Mouse (Mus musculus) CD4-positive, CD25-positive, alpha-beta regulatory T cell, adult 9 weeks (primary cell): ENCODE results near the gene 1110008L16Rik. TPM values are rescaled to one million over a fixed set of nuclear protein-coding genes. Genes with fewer than 3 reads are reported as not detected.

Experiments
- polyA plus RNA-seq: library from polyadenylated mRNA; unstranded; fragments of 100-300 nt; shearing (Covaris generic); gene quantifications from one replicate; pipeline ENCODE4 v1.2.1, GENCODE M21; 2017

The 1110008L16Rik gene
- 10.1 TPM for polyA plus RNA-seq

DNA sequence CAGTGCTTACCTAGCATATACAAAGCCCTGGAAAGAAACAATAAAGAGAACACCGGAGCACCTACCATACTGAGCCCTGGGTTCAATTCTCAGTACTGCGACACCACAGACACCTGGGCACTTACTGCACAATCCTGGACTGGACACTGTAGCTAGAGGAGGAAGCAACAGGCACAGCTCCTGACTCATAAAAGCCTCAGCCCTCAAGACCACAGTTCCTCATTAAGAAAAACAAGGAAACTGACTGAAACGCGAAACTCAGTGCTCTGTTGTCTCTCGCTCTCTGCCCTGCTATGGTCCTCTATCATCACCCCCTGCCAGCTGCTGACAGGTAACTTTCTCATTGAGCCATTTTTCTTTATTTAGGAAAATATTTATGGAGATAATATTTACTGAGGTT, at the start of gene 1110008L16Rik:
Gene 1110008L16Rik, plus strand, starts transcription at position 242 of the 400 bp plus-strand sequence.

DNA sequence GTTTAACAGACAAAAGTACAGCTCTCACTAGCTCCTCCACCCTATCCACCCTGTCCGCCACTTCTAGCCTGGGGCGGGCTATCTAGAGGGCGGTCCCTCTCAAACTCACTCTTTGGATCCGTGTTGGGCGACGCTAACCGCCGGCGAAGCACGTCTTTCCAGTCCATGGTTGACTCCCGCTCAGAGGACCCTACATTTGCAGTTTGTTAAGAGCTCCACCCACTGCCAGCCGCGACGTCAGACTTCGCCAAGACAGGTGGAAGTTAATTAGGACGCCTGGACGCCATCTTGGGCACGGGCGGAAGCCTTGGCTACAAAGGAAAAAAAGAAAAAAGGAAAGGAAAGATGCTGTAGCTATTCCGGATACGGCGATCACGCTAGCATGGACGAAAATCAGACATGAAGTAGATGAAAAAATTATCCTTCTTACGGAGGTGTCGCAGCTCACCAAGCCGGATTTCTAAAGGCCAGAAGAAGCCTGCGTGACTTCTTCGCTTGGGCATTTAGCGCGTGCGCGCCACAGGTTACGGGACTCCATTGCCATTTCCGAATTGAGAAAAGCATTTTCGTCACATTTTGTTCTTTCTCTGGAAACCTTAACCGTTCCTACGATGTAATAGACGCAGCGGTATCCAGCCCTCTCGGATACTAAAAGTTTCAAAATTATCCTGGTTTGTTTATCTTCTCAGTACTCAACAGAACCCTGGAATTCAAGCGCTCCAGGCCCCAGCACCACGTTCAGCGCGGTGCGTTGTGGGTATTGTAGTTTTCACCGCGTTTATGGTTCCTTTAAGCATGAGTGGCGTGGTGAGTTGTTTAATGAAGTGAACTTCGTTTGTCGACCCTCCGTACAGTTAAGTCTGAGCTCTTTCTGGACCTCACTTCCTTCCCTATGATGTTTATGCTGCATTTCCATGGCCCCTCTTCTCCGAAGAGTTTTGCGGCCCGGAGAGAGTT, 3.4 kb downstream of the 1110008L16Rik start, which contains the start of gene Ppp2r3c:
Gene Ppp2r3c, minus strand, starts transcription at position 514 of the 957 bp plus-strand sequence.

DNA sequence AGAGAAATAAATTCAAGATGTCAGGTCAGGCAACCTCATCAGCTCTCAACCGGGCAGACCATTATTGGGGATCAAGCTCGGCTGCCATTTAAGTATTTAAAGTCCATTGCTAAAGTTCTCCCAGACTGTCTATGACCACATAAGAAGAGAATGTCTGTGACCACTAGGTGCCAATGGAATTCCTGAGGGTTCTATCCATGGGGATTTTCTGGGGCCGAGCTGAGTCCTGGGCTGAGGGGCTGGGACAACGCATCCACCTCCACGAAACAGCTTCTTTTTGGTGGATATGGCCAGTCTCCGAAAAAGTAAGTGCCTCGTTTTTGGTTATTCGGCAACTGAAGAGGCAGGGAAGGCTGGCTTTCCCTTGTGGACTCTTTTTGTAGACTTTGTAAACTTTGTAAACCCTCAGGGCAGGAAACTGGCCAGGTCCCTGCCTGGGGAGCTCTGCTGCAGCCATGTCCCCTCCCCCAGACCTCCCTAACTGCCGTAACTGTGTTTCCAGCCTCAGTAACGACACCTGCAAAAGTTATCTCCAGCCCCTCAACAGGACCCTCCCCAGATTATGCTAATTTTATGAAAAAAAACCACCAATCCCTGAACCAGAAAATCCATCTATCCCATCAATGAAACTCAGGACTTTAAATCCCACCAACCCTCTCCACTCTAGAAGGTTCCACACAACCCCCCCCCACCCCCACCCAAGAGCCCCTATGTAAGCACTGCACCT, 84.8 kb downstream of the 1110008L16Rik start, which contains the start of gene Psma6:
Gene Psma6, plus strand, starts transcription at position 200 of the 727 bp plus-strand sequence.

Other genes starting within 250 kb of the 1110008L16Rik start
- gene 2700097O09Rik, start 219.5 kb upstream of the 1110008L16Rik start, polyA plus RNA-seq, result 21.2 TPM
- gene Srp54a, start 219.3 kb upstream of the 1110008L16Rik start, polyA plus RNA-seq, result 174 TPM
- 12.1 TPM for gene Fam177a, start 175.1 kb upstream of the 1110008L16Rik start, polyA plus RNA-seq
- gene Srp54b, start 144.5 kb upstream of the 1110008L16Rik start, polyA plus RNA-seq, result 41.6 TPM
- gene 1700047I17Rik2, start 100.0 kb upstream of the 1110008L16Rik start, polyA plus RNA-seq, result not detected
- 77.9 TPM for gene Srp54c, start 69.4 kb upstream of the 1110008L16Rik start, polyA plus RNA-seq
- 21.1 TPM for gene Ppp2r3c, start 3.4 kb downstream of the 1110008L16Rik start, polyA plus RNA-seq
- gene Psma6, start 84.6 kb downstream of the 1110008L16Rik start, polyA plus RNA-seq, result 338 TPM
- gene Nfkbia, start 193.1 kb downstream of the 1110008L16Rik start, polyA plus RNA-seq, result 781 TPM